Mouse (Mus musculus): Measurements from ENCODE around the gene Gapdh.

DNA sequence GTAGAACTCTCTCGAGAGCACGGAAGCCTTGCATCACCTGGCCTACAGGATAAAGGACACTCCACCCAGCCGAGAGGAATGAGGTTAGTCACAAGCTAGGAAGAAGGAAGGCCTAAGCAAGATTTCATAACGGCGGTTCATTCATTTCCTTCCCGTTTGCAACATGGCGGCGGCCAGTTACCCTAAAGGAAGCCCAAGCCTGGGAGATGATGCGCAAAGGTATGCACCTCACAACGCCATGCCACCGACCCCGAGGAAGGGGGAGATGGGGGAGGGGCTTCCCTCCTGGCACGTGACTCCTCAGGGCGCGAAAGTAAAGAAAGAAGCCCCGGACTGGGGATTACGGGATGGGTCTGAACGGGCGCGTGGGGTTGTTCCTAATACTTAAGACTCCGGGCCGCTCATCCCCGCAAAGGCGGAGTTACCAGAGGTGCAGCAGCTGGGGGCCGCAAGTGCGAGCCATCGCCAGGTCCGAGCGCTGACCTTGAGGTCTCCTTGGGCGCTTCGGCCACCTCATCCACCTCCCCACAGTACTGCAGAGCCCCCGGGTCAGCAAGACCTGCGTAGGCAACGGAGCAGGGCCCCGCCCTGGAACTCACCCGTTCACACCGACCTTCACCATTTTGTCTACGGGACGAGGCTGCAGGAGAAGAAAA is 1.5 kb downstream of the Gapdh start:
- TF ChIP-seq CTCF (IDR thresholded peaks at IDR 0.05) (no peak), POLR2A (IDR thresholded peaks at IDR 0.05; ENCODE audit: insufficient read depth, low read depth, low read length) (no peak), EP300 (IDR thresholded peaks at IDR 0.05; ENCODE audit: insufficient read depth, low read depth, low read length) (no peak)

Measured in heart, adult 2 months (tissue).